Mouse (Mus musculus) G1E (cell line): ENCODE results near the gene Ruvbl2. TPM values are rescaled to one million over a fixed set of nuclear protein-coding genes. Genes with fewer than 3 reads are reported as not detected.

Source experiments
- ATAC-seq: 2 replicates; pipeline ENCODE4 v1.8.0; 2016; ENCODE audit warnings: mild to moderate bottlenecking; ENCODE audit not compliant: insufficient number of reproducible peaks, poor library complexity, low FRiP score, severe bottlenecking; ENCODE audit errors: extremely low read depth
- DNase-seq: peaks from one replicate; pipeline ENCODE4 v3.0.0; 2012; ENCODE audit warnings: low spot score
- H3K27me3 ChIP-seq: 2 replicates; pipeline ENCODE4 v1.6.1; 2012; ENCODE audit warnings: mild to moderate bottlenecking, low read length, inconsistent platforms; ENCODE audit not compliant: insufficient read depth
- H3K36me3 ChIP-seq: replicated peaks from 2 replicates; pipeline ENCODE3; 2012; ENCODE audit warnings: mild to moderate bottlenecking, inconsistent platforms
- H3K4me1 ChIP-seq: 2 replicates; pipeline ENCODE4 v1.6.1; 2012; ENCODE audit warnings: low read depth, low read length, inconsistent platforms, mixed read lengths; ENCODE audit not compliant: insufficient read depth
- H3K4me3 ChIP-seq: 2 replicates; pipeline ENCODE4 v1.5.1; 2012; ENCODE audit warnings: low read depth, mild to moderate bottlenecking, inconsistent platforms, low read length, moderate library complexity, mixed read lengths
- H3K9me3 ChIP-seq: replicated peaks from 2 replicates; pipeline ENCODE4 v1.6.1; 2012; ENCODE audit warnings: inconsistent platforms
- CTCF ChIP-seq: IDR thresholded peaks from 2 replicates; pipeline ENCODE4 v1.5.1; 2012; ENCODE audit warnings: low read depth, low read length, inconsistent platforms, mixed read lengths
- GATA1 ChIP-seq: IDR thresholded peaks from 2 replicates; pipeline ENCODE4 v1.6.1; 2012; ENCODE audit warnings: borderline replicate concordance, low read length, inconsistent platforms, mixed read lengths
- GATA2 ChIP-seq: IDR thresholded peaks from 2 replicates; pipeline ENCODE4 v1.6.1; 2012; ENCODE audit warnings: low read depth, low read length, inconsistent platforms, borderline replicate concordance
- POLR2AphosphoS5 ChIP-seq: IDR thresholded peaks from 2 replicates; pipeline ENCODE4 v1.6.1; 2012; ENCODE audit warnings: low read depth, low read length, inconsistent platforms; ENCODE audit not compliant: insufficient replicate concordance
- TAL1 ChIP-seq: conservative IDR thresholded peaks from 2 replicates; pipeline ENCODE4 v1.6.1; 2012; ENCODE audit warnings: low read depth, low read length, inconsistent platforms, mixed read lengths
- polyA plus RNA-seq: library from polyadenylated mRNA; stranded (reverse); fragments of >175 nt; gene quantifications from 2 replicates; pipeline ENCODE4 v1.2.3, GENCODE M21; 2012
- total RNA-seq, 2 experiments: library from RNA; stranded (forward) in 1 of 2; stranded (reverse) in 1 of 2; fragments of 200-1000 nt in 1 of 2; fragments of >200 nt in 1 of 2; fragmentation: Nextera tagmentation in 1 of 2; gene quantifications; 2 replicates each; pipeline ENCODE4 v1.2.3; 2014 to 2017

Gene Ruvbl2
- total and polyA plus RNA-seq, 3 experiments = 139 to 639 (median 255) TPM

DNA sequence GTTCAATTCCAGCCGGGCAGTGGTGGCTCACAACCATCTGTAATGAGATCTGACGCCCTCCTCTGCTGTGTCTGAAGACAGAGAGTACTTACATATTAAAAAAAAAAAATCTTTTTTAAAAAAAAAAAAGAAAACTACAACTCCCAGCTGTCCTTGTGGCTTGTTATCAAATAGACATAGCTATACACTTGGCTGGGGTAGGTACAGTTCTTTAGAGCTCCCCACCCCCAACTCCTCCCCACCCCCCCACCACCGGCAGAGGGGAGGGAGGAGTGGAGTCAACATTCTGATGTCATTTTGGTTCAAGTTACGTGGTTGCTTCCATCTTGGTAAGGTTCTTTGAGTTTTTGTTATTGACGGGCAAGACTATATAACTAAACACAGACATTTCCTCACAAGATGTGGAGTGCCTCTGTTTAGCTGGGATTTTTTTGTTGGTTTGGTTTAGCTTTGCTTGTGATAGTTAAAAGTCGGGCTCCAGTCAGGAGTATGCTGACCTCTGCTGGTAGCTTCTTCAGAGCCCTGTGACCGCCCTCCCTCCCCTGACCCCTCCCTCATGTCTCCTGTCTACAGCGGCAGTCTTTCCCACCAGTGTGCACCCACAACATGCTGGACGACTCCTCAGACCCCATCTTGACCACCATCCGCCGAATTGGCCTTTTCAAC, 9.6 kb upstream of the Ruvbl2 start:
- TF ChIP-seq GATA2 (no peak), CTCF (no peak), GATA1 (no peak), TAL1 (no peak), POLR2AphosphoS5 (no peak)
- Histone ChIP-seq H3K4me3 (peak overlapping the region; percentile 43; the same call in 1 of the 2 replicates), H3K9me3 (no peaks in the 10 kb centered on the region), H3K27me3 (no peaks in the 10 kb centered on the region), H3K4me1 (peaks cover 50% of the 10 kb centered on the region), H3K36me3 (peaks cover 84% of the 10 kb centered on the region)
- ATAC-seq = no peak
- DNase-seq = no peak

GRCm38 (mm10) chr7:45446589-45446988, 8.7 kb upstream of the Ruvbl2 start:
- H3K9me3 ChIP-seq = no peaks in the 10 kb centered on the region
- H3K36me3 ChIP-seq = peaks cover 82% of the 10 kb centered on the region
- no peak overlapping the region for H3K4me3 ChIP-seq
- DNase-seq (no peak), ATAC-seq (no peak)
- TF ChIP-seq CTCF = no peak
- no peak for TF ChIP-seq GATA2
- no peak for TF ChIP-seq TAL1
- TF ChIP-seq POLR2AphosphoS5 = no peak
- no peak for TF ChIP-seq GATA1
- H3K27me3 ChIP-seq = no peaks in the 10 kb centered on the region
- H3K4me1 ChIP-seq = peaks cover 46% of the 10 kb centered on the region

- H3K4me3 ChIP-seq = no peak overlapping the region
- DNase-seq (no peak), ATAC-seq (peak; percentile 78)
- H3K9me3 ChIP-seq = no peaks in the 10 kb centered on the region
- TF ChIP-seq TAL1 = peak; percentile 66; the same call in 1 of the 2 replicates
- no peak for TF ChIP-seq GATA2
- no peaks in the 10 kb centered on the region for H3K27me3 ChIP-seq
- peaks cover 89% of the 10 kb centered on the region for H3K36me3 ChIP-seq
- H3K4me1 ChIP-seq = peaks cover 39% of the 10 kb centered on the region
Observed at GRCm38 (mm10) chr7:45443526-45444420, 5.9 kb upstream of the Ruvbl2 start.

- Histone ChIP-seq H3K27me3 (no peaks in the 10 kb centered on the region), H3K36me3 (peaks cover 72% of the 10 kb centered on the region), H3K4me3 (no peak overlapping the region), H3K9me3 (no peaks in the 10 kb centered on the region), H3K4me1 (peaks cover 53% of the 10 kb centered on the region)
- DNase-seq (no peak), ATAC-seq (no peak)
- TF ChIP-seq GATA2 = no peak
- TF ChIP-seq CTCF = no peak
- TF ChIP-seq POLR2AphosphoS5 = no peak
- no peak for TF ChIP-seq GATA1
- TF ChIP-seq TAL1 = no peak
Observed at GRCm38 (mm10) chr7:45437046-45437445, 850 bp downstream of the Ruvbl2 start.

DNA sequence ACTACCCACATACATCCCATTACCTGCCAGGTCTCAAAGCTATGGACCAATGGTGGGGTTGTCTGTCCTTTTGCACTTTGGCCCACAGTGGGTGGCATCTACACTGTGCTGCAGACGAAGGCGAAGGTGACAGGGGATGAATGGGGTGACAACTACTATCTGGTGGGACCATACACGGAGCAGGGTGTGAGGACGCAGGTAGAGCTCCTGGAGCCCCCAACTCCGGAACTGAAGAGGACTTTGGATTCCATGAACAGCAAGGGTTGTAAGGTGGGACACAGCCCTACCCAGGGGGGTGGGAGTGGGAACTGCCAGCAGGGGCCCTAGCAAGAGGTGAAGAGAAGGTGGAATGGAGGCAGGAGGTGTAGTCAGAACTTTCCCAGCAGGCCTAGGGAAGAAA, 1.5 kb downstream of the Ruvbl2 start:
- Histone ChIP-seq H3K4me3 (no peak overlapping the region), H3K36me3 (peaks cover 72% of the 10 kb centered on the region)

DNA sequence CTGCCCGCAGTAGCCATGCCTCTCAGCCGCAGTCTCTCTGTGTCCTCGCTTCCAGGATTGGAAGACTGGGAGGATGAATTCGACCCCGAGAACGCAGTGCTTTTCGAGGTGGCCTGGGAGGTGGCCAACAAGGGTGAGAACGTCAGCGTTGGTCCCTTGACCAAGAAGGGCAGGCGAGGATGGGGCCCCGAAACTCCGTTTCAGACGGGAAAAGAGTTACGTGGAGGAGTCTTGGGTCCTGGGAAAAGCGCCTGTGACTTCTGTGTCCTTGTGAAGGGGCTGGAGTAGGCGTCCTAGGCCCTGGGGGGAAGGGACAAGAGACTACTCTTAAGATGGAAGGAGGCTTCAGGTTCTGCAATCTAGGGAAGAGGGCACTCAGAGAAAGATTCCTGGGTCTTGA, 2.9 kb downstream of the Ruvbl2 start:
- ATAC-seq = no peak
- TF ChIP-seq GATA1 (no peak), POLR2AphosphoS5 (no peak), TAL1 (no peak), CTCF (no peak), GATA2 (no peak)

More for the DNA sequence above, 1.5 kb downstream of the Ruvbl2 start:
- no peak for TF ChIP-seq GATA1
- no peak for TF ChIP-seq GATA2
- TF ChIP-seq POLR2AphosphoS5 = no peak
- TF ChIP-seq CTCF = no peak
- no peak for TF ChIP-seq TAL1
- ATAC-seq (no peak), DNase-seq (no peak)
- H3K4me1 ChIP-seq = peaks cover 59% of the 10 kb centered on the region
- H3K9me3 ChIP-seq = no peaks in the 10 kb centered on the region
- H3K27me3 ChIP-seq = no peaks in the 10 kb centered on the region

More for the DNA sequence above, 2.9 kb downstream of the Ruvbl2 start:
- Histone ChIP-seq H3K27me3 (no peaks in the 10 kb centered on the region), H3K9me3 (no peaks in the 10 kb centered on the region), H3K4me3 (peak overlapping the region; percentile 73), H3K36me3 (peaks cover 72% of the 10 kb centered on the region), H3K4me1 (peaks cover 73% of the 10 kb centered on the region)
- no peak for DNase-seq
